Mouse (Mus musculus): ENCODE measurements around the gene Fzd2. TPM values are rescaled to one million over a fixed set of nuclear protein-coding genes. Genes with fewer than 3 reads are reported as not detected.

Gene Fzd2
- total and polyA plus RNA-seq, 3 experiments = not detected

- TF ChIP-seq BHLHE40 (IDR thresholded peaks at IDR 0.05; ENCODE audit: borderline replicate concordance, low read depth, low read length) (no peak), MYC (IDR thresholded peaks at IDR 0.05; ENCODE audit: low read depth, low read length) (0 out of 2 replicates have a peak, but pooled peaks have one; percentile 26), GATA1 (IDR thresholded peaks at IDR 0.05; ENCODE audit: low read depth, low read length) (no peak), JUND (IDR thresholded peaks at IDR 0.05; ENCODE audit: low read depth, low read length) (no peak), SIN3A (IDR thresholded peaks at IDR 0.05; ENCODE audit: low read length) (0 out of 2 replicates have a peak, but pooled peaks have one; percentile 5), NELFE (IDR thresholded peaks at IDR 0.05; ENCODE audit: low read depth, low read length) (no peak; the same call in 1 of the 2 replicates), MAZ (IDR thresholded peaks at IDR 0.05; ENCODE audit: low read depth, low read length) (no peak), ZC3H11A (IDR thresholded peaks at IDR 0.05; ENCODE audit: low read depth, low read length) (peak; percentile 29; the same call in 1 of the 2 replicates), USF1 (IDR thresholded peaks at IDR 0.05; ENCODE audit: low read depth, low read length) (no peak), ZNF384 (IDR thresholded peaks at IDR 0.05; ENCODE audit: low read depth, low read length) (peak; percentile 24; the same call in 1 of the 2 replicates), MXI1 (IDR thresholded peaks at IDR 0.05; ENCODE audit: low read depth, low read length) (no peak), USF2 (IDR thresholded peaks at IDR 0.05; ENCODE audit: borderline replicate concordance in 1 of 2, insufficient read depth in 1 of 2, low read depth in 1 of 2, low read length in 2 of 2) (no peak)
Measured at GRCm38 (mm10) chr11:102572866-102573663, 31.1 kb upstream of the Fzd2 start (continued).

GRCm38 (mm10) chr11:102575034-102575433, 29.2 kb upstream of the Fzd2 start:
- Histone ChIP-seq H3K4me3 (ENCODE audit: control insufficient read depth in 1 of 2, insufficient read depth in 1 of 2, low read depth in 2 of 2, low read length in 2 of 2) (no peak overlapping the region), H3K79me2 (ENCODE audit: control insufficient read depth, insufficient read depth, low read length, poor library complexity) (no peaks in the 10 kb centered on the region; the same call in 1 of the 2 replicates), H3K27ac (ENCODE audit: control insufficient read depth, low read depth, low read length) (no peak overlapping the region), H3K9ac (ENCODE audit: control insufficient read depth, low read depth, low read length, poor library complexity, severe bottlenecking) (no peak overlapping the region), H3K9me3 (replicated peaks; ENCODE audit: insufficient read depth, low read length) (no peaks in the 10 kb centered on the region), H3K4me1 (ENCODE audit: control insufficient read depth in 1 of 2, insufficient read depth in 2 of 2, low read length in 2 of 2) (peaks cover 3% of the 10 kb centered on the region in 2 experiments; a peak in 2 of 4 replicates), H3K27me3 (ENCODE audit: control insufficient read depth in 1 of 2, insufficient read depth in 2 of 2, low read length in 2 of 2) (no peaks in the 10 kb centered on the region), H3K36me3 (ENCODE audit: control insufficient read depth in 1 of 2, insufficient read depth in 2 of 2, low read length in 2 of 2) (peaks cover 0 to 6% of the 10 kb centered on the region in 2 experiments; a peak in 2 of 4 replicates)
- peak; percentile 57 for DNase-seq (ENCODE audit: low read depth, low spot score)
- no peak for TF ChIP-seq POLR2AphosphoS2 (IDR thresholded peaks at IDR 0.05; ENCODE audit: low read length)
- peak; percentile 53 for TF ChIP-seq MXI1 (IDR thresholded peaks at IDR 0.05; ENCODE audit: low read depth, low read length)
- TF ChIP-seq MAX (IDR thresholded peaks at IDR 0.05; ENCODE audit: low read length) = peak; percentile 67; the same call in 1 of the 2 replicates
- peak; percentile 85; the same call in 1 of the 2 replicates for TF ChIP-seq MYC (IDR thresholded peaks at IDR 0.05; ENCODE audit: low read depth, low read length)

- Histone ChIP-seq H3K4me3 (ENCODE audit: control insufficient read depth in 1 of 2, insufficient read depth in 1 of 2, low read depth in 2 of 2, low read length in 2 of 2) (no peak overlapping the region), H3K36me3 (ENCODE audit: control insufficient read depth in 1 of 2, insufficient read depth in 2 of 2, low read length in 2 of 2) (peaks cover 0 to 6% of the 10 kb centered on the region in 2 experiments; a peak in 2 of 4 replicates), H3K4me1 (ENCODE audit: control insufficient read depth in 1 of 2, insufficient read depth in 2 of 2, low read length in 2 of 2) (peaks cover 3% of the 10 kb centered on the region in 2 experiments; a peak in 2 of 4 replicates), H3K27me3 (ENCODE audit: control insufficient read depth in 1 of 2, insufficient read depth in 2 of 2, low read length in 2 of 2) (peaks cover 0 to 2% of the 10 kb centered on the region in 2 experiments; a peak in 1 of 4 replicates), H3K9me3 (replicated peaks; ENCODE audit: insufficient read depth, low read length) (no peaks in the 10 kb centered on the region), H3K27ac (ENCODE audit: control insufficient read depth, low read depth, low read length) (no peak overlapping the region), H3K9ac (ENCODE audit: control insufficient read depth, low read depth, low read length, poor library complexity, severe bottlenecking) (no peak overlapping the region), H3K79me2 (ENCODE audit: control insufficient read depth, insufficient read depth, low read length, poor library complexity) (no peaks in the 10 kb centered on the region; the same call in 1 of the 2 replicates)
- DNase-seq (ENCODE audit: low read depth, low spot score) = no peak
- TF ChIP-seq NELFE (IDR thresholded peaks at IDR 0.05; ENCODE audit: low read depth, low read length) = no peak
- TF ChIP-seq GATA1 (IDR thresholded peaks at IDR 0.05; ENCODE audit: low read depth, low read length) = no peak
- no peak for TF ChIP-seq MAFK (IDR thresholded peaks at IDR 0.05; ENCODE audit: borderline replicate concordance, low read depth, low read length)
- TF ChIP-seq CHD1 (IDR thresholded peaks at IDR 0.05; ENCODE audit: low read depth, low read length) = no peak
- TF ChIP-seq MAZ (IDR thresholded peaks at IDR 0.05; ENCODE audit: low read depth, low read length) = no peak
- no peak for TF ChIP-seq ELF1 (IDR thresholded peaks at IDR 0.05; ENCODE audit: low read depth, low read length)
- TF ChIP-seq ZKSCAN1 (IDR thresholded peaks at IDR 0.05; ENCODE audit: low read depth, low read length) = no peak
- TF ChIP-seq USF1 (IDR thresholded peaks at IDR 0.05; ENCODE audit: low read depth, low read length) = no peak
- no peak for TF ChIP-seq EP300 (IDR thresholded peaks at IDR 0.05; ENCODE audit: low read depth in 1 of 2, low read length in 2 of 2)
- TF ChIP-seq TBP (IDR thresholded peaks at IDR 0.05; ENCODE audit: low read depth, low read length) = no peak
- no peak for TF ChIP-seq MYB (IDR thresholded peaks at IDR 0.05; ENCODE audit: low read depth, low read length)
- TF ChIP-seq JUND (IDR thresholded peaks at IDR 0.05; ENCODE audit: low read depth, low read length) = no peak
- no peak for TF ChIP-seq CHD2 (IDR thresholded peaks at IDR 0.05; ENCODE audit: low read length)
- no peak for TF ChIP-seq CTCF (IDR thresholded peaks at IDR 0.05 in 2 of 3, conservative IDR thresholded peaks at IDR 0.05 in 1 of 3; ENCODE audit: control insufficient read depth in 1 of 3, insufficient read depth in 1 of 3, low read depth in 2 of 3, low read length in 3 of 3, poor library complexity in 1 of 3, severe bottlenecking in 1 of 3)
- TF ChIP-seq ETS1 (IDR thresholded peaks at IDR 0.05; ENCODE audit: low read depth, low read length) = no peak
- TF ChIP-seq RCOR1 (IDR thresholded peaks at IDR 0.05; ENCODE audit: low read depth, low read length) = no peak
Measured at GRCm38 (mm10) chr11:102576050-102576754, 28.0 kb upstream of the Fzd2 start.

Data from MEL (cell line).